Mouse (Mus musculus) myocyte (in vitro differentiated cells): Measurements from ENCODE around the gene Rnd2.

Experiments
- CEBPB ChIP-seq: IDR thresholded peaks from 2 replicates; pipeline ENCODE4 v1.6.1; 2011; ENCODE audit warnings: mild to moderate bottlenecking, moderate library complexity; ENCODE audit not compliant: poor library complexity, insufficient read depth, severe bottlenecking
- E2F4 ChIP-seq: IDR thresholded peaks from one replicate; pipeline ENCODE4 v1.6.1; 2011; ENCODE audit warnings: mild to moderate bottlenecking, control low read depth, moderate library complexity; ENCODE audit not compliant: insufficient read depth
- MAX ChIP-seq: IDR thresholded peaks from one replicate; pipeline ENCODE4 v1.6.1; 2011; ENCODE audit warnings: low read depth, mild to moderate bottlenecking, control low read depth
- MYOD1 ChIP-seq, 3 experiments: IDR thresholded peaks; one replicate each; pipeline ENCODE4 v1.6.1; 2011; ENCODE audit warnings: control low read depth in 2 of 3, low read depth in 2 of 3, mild to moderate bottlenecking in 2 of 3, moderate library complexity in 1 of 3; ENCODE audit not compliant: insufficient read length in 2 of 3, control insufficient read depth in 1 of 3
- POLR2A ChIP-seq: IDR thresholded peaks from one replicate; pipeline ENCODE4 v1.6.1; 2011; ENCODE audit warnings: low read depth, mild to moderate bottlenecking, control low read depth, moderate library complexity; ENCODE audit not compliant: insufficient read length
- POLR2AphosphoS2 ChIP-seq: IDR thresholded peaks from one replicate; pipeline ENCODE4 v1.6.1; 2011; ENCODE audit warnings: low read depth, control low read depth; ENCODE audit not compliant: insufficient read length
- REST ChIP-seq: IDR thresholded peaks from one replicate; pipeline ENCODE4 v1.6.1; 2011; ENCODE audit warnings: mild to moderate bottlenecking, control low read depth, moderate library complexity; ENCODE audit not compliant: insufficient read depth, insufficient read length
- TCF12 ChIP-seq: IDR thresholded peaks from one replicate; pipeline ENCODE4 v1.6.1; 2011; ENCODE audit warnings: mild to moderate bottlenecking, control low read depth; ENCODE audit not compliant: poor library complexity, insufficient read depth, severe bottlenecking
- TCF3 ChIP-seq: IDR thresholded peaks from one replicate; pipeline ENCODE4 v1.6.1; 2011; ENCODE audit warnings: low read depth, control low read depth; ENCODE audit not compliant: insufficient read length
- USF1 ChIP-seq: IDR thresholded peaks from one replicate; pipeline ENCODE4 v1.6.1; 2011; ENCODE audit warnings: low read depth, mild to moderate bottlenecking, control low read depth, moderate library complexity

GRCm38 (mm10) chr11:101457631-101458030 is 7.2 kb upstream of the Rnd2 start:
- TF ChIP-seq POLR2A (no peak), E2F4 (no peak), TCF12 (no peak), MAX (no peak), CEBPB (no peak), POLR2AphosphoS2 (no peak), USF1 (no peak), REST (no peak), TCF3 (no peak), MYOD1 (IDR thresholded peaks at IDR 0.05; ENCODE audit: control insufficient read depth in 1 of 3, insufficient read length in 2 of 3, low read depth in 2 of 3) (no peak)
